Mouse (Mus musculus) lung, postnatal 0 days (tissue): ENCODE data around the gene Ap1g2. TPM values are rescaled to one million over a fixed set of nuclear protein-coding genes. Genes with fewer than 3 reads are reported as not detected.

ENCODE experiments used
- ATAC-seq: fragments of 200-750 bp; cut with Nextera tagmentation; 2 replicates; pipeline ENCODE4 v1.8.0; 2017; ENCODE audit warnings: moderate library complexity
- DNase-seq: peaks from one replicate; pipeline ENCODE4 v3.0.0-alpha.2; 2016; ENCODE audit warnings: low spot score
- H3K27ac ChIP-seq: fragments of 300-500 bp; sonication (generic); 2 replicates; pipeline ENCODE4 v1.5.1; 2014; ENCODE audit warnings: antibody characterized with exemption, mild to moderate bottlenecking, low read length, mixed read lengths
- H3K27me3 ChIP-seq: fragments of 300-500 bp; sonication (generic); replicated peaks from 2 replicates; pipeline ENCODE4 v1.6.1; 2014; ENCODE audit warnings: low read length, mixed read lengths; ENCODE audit not compliant: insufficient read depth
- H3K36me3 ChIP-seq: fragments of 300-500 bp; sonication (generic); 2 replicates; pipeline ENCODE4 v1.6.1; 2014; ENCODE audit warnings: low read length, mixed read lengths; ENCODE audit not compliant: insufficient read depth
- H3K4me1 ChIP-seq: fragments of 300-500 bp; sonication (generic); 2 replicates; pipeline ENCODE4 v1.6.1; 2014; ENCODE audit warnings: antibody characterized with exemption, low read depth, low read length, mixed read lengths; ENCODE audit not compliant: insufficient read depth
- H3K4me2 ChIP-seq: fragments of 300-500 bp; sonication (generic); replicated peaks from 2 replicates; pipeline ENCODE4 v1.6.1; 2014; ENCODE audit warnings: low read depth, mild to moderate bottlenecking, low read length, moderate library complexity, mixed read lengths
- H3K4me3 ChIP-seq: fragments of 300-500 bp; sonication (generic); 2 replicates; pipeline ENCODE4 v1.5.1; 2014; ENCODE audit warnings: low read depth, low read length
- H3K9ac ChIP-seq: fragments of 300-500 bp; sonication (generic); replicated peaks from 2 replicates; pipeline ENCODE4 v1.6.1; 2014; ENCODE audit warnings: low read depth, mild to moderate bottlenecking
- H3K9me3 ChIP-seq: fragments of 300-500 bp; sonication (generic); 2 replicates; pipeline ENCODE4 v1.6.1; 2016; ENCODE audit warnings: low read length, mixed read lengths
- CTCF ChIP-seq: IDR thresholded peaks from 2 replicates; pipeline ENCODE4 v1.5.1; 2016; ENCODE audit warnings: antibody characterized with exemption, mild to moderate bottlenecking
- EP300 ChIP-seq: IDR thresholded peaks from 2 replicates; pipeline ENCODE4 v1.6.1; 2016; ENCODE audit warnings: antibody characterized with exemption, mild to moderate bottlenecking, control low read depth
- WGBS: fragments of 180-500 bp; shearing (Covaris S2); extraction: QIAGEN DNeasy Blood & Tissue Kit; methylation state at CpG from one replicate; pipeline ENCODE4 v1.1.7; 2014; 5-methylcytosine and 5-hydroxymethylcytosine counted together
- polyA plus RNA-seq: library from polyadenylated mRNA; unstranded; fragments of >200 nt; fragmentation: Nextera tagmentation; extraction: Ambion mirVana; gene quantifications from 2 replicates; pipeline ENCODE4 v1.2.1, GENCODE M21; 2015

Ap1g2 gene
- 11.5 and 13.3 TPM in 2 replicates for polyA plus RNA-seq

DNA sequence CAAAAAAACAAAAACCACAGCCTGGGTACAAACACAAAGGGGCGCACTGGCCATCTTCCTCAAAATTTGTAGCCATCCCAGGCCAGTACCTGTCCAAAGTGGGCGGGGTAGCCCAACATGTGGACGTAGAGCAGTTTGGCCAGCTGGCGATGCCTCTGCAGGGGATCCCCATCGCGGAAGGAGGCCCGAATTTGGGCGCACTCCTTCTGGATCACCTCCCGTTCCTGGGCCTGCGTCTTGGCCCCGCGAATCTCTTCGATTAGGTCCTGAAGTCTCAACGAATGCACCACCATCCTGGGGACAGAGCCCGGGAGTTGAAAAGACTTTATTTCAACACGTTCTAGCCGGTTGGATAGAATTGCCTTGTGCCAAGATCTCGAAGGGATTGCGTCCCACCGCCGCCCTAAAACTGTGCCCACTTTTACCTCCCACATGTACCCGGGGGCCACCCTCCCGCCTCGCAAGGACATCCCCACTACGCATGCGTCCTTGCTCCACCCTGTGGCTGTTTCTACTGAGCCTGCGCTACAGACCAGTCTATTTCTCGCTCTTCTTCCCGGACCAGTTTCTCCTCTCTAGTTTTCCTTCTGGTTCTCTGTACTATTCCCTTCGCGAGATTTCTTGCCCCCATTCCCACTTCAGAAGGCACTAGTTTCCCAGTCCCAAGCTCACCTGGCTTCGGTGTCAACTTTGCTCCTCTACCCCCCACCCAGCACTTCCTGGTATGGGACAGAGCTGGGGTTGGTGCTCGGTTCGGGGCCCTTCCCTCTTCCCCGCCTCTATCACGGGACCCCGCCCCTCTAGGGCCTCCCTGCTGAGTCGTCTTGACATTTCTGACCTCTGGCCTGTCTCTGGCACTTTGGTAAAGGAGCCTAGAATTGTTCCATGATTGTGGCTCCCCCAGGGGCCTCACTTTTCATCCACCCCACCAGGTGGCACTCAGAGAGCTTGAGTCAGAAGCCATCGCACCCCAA lies at the start of gene Ap1g2:
Gene Ap1g2 (minus strand): TSS at position 758 of the 974 bp plus-strand sequence.
- Histone ChIP-seq H3K4me2 (peak within 1 kb of the TSS; percentile 94), H3K9ac (peak within 1 kb of the TSS; percentile 48), H3K4me3 (peak within 1 kb of the TSS; percentile 54), H3K27me3 (peaks cover 14% of the 10 kb centered on the region; the same call in 1 of the 2 replicates), H3K4me1 (0 out of 2 replicates have a peak, but pooled peaks cover 4% of the 10 kb centered on the region), H3K9me3 (no peaks in the 10 kb centered on the region), H3K27ac (peak within 1 kb of the TSS; percentile 32; the same call in 1 of the 2 replicates), H3K36me3 (0 out of 2 replicates have a peak, but pooled peaks cover 2% of the 10 kb centered on the region)
- DNase-seq (peak; percentile 89), ATAC-seq (peak; percentile 84)
- no peak for TF ChIP-seq EP300
- peak; percentile 49 for TF ChIP-seq CTCF
- 1% methylated on average over 39 of the region's 39 CpGs for WGBS

DNA sequence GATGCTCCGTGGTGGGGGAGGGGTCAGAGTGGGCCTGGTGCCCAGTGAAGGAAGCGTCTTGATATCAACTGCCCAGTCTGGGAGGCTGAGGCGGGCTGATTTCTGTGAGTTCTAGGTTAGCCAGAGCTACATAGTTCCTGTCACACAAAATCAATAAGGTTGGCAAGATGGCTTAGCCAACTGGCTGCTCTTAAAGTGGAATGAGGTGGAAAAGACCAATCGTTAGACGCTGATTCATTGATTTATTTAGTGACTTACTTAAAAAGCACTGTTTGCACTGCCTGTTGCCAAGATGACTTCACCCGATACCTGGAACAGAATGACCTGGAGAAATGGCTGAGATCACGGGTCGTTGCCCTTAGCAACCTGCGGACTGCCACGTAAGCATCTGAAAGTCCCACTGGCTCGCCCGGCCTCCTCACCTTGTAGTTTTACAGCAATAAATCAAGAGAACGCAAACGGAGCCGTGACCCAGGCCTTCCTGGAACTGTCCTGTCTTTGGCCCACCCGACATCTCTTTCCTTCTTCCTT lies 46.6 kb upstream of the Ap1g2 start:
- no peak overlapping the region for H3K9ac ChIP-seq
- no peak overlapping the region for H3K27ac ChIP-seq
- H3K4me2 ChIP-seq: no peak overlapping the region
- H3K4me3 ChIP-seq: no peak overlapping the region
- no peaks in the 10 kb centered on the region for H3K9me3 ChIP-seq
- no peaks in the 10 kb centered on the region for H3K4me1 ChIP-seq
- DNase-seq (no peak), ATAC-seq (no peak)
- H3K27me3 ChIP-seq: no peaks in the 10 kb centered on the region
- H3K36me3 ChIP-seq: no peaks in the 10 kb centered on the region
- TF ChIP-seq CTCF (no peak), EP300 (no peak)
- WGBS: 83% methylated on average over 16 of the region's 16 CpGs

DNA sequence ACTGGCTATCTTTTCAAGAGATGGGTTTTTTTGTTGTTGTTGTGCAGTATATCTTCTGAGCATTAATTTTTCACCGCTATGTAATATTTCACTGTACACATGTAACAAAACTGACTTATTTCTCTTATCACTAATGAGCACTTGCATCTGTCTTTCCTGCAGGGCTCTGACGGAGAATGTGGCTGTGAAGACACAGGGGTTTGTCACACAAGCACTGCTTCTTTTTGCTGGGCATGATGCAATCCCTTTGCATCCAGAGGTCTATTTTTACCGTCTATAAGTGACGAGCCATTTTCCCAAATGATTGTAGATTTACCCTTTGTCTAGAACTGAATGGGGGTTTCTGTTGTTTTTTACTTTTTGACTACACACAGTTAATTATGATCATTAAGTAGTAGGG lies 45.8 kb upstream of the Ap1g2 start:
- H3K27ac ChIP-seq: no peak overlapping the region
- ATAC-seq (no peak), DNase-seq (no peak)
- H3K9me3 ChIP-seq: no peaks in the 10 kb centered on the region
- no peaks in the 10 kb centered on the region for H3K4me1 ChIP-seq
- H3K36me3 ChIP-seq: no peaks in the 10 kb centered on the region
- H3K4me3 ChIP-seq: no peak overlapping the region
- no peak overlapping the region for H3K4me2 ChIP-seq
- H3K9ac ChIP-seq: no peak overlapping the region
- WGBS: 67% methylated on average over 4 of the region's 4 CpGs
- H3K27me3 ChIP-seq: no peaks in the 10 kb centered on the region
- TF ChIP-seq EP300: no peak
- no peak for TF ChIP-seq CTCF

DNA sequence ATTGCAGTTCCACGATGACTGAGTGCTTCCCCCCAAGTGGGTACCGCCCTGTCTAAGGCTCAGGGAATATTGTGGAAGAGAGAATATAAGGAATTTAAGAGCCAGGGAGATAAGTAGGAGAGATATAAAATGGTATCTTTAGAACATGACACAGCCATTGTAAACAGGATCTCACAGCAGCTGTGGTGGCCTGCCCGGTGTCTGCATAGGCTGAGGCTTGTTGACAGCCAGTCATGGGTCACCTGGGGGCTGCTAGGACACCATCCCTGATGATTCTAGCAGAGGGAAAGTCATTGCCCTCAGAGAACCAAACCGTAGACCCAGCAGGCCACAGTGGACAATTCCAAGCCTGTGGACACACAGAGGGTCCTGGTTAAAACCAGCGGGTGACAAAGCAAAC lies 44.6 kb upstream of the Ap1g2 start:
- H3K4me2 ChIP-seq: no peak overlapping the region
- H3K27me3 ChIP-seq: no peaks in the 10 kb centered on the region
- ATAC-seq: no peak
- TF ChIP-seq CTCF (no peak), EP300 (no peak)
- no peak overlapping the region for H3K4me3 ChIP-seq
- H3K9ac ChIP-seq: no peak overlapping the region
- no peaks in the 10 kb centered on the region for H3K9me3 ChIP-seq
- H3K36me3 ChIP-seq: no peaks in the 10 kb centered on the region
- WGBS: 59% methylated on average over 5 of the region's 5 CpGs
- H3K27ac ChIP-seq: no peak overlapping the region
- DNase-seq: no peak
- H3K4me1 ChIP-seq: no peaks in the 10 kb centered on the region

DNA sequence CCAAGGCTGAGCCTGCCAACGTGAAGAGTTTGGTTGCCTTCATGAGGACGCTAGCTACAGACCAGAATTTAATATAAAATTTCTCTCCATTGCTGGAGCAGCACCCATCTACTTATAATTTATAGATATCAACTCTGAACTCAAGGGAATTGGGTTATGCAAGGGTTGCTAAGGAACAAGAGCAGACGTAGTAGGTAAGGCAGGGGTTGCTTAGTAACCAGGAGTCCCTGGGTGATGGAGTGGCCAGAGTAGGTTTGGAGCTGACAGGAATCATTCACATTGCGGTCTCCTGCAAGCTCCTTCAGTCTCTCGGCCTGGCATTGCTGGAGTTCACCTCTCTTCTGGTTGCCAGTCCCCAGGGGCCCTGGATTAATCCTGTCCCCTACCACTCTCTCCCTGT lies 42.6 kb upstream of the Ap1g2 start:
- ATAC-seq (no peak), DNase-seq (no peak)
- Histone ChIP-seq H3K4me3 (no peak overlapping the region), H3K9ac (no peak overlapping the region), H3K9me3 (no peaks in the 10 kb centered on the region), H3K4me1 (no peaks in the 10 kb centered on the region), H3K4me2 (no peak overlapping the region), H3K27me3 (no peaks in the 10 kb centered on the region), H3K36me3 (no peaks in the 10 kb centered on the region), H3K27ac (no peak overlapping the region)
- 62% methylated on average over 5 of the region's 5 CpGs for WGBS
- TF ChIP-seq CTCF (no peak), EP300 (no peak)

DNA sequence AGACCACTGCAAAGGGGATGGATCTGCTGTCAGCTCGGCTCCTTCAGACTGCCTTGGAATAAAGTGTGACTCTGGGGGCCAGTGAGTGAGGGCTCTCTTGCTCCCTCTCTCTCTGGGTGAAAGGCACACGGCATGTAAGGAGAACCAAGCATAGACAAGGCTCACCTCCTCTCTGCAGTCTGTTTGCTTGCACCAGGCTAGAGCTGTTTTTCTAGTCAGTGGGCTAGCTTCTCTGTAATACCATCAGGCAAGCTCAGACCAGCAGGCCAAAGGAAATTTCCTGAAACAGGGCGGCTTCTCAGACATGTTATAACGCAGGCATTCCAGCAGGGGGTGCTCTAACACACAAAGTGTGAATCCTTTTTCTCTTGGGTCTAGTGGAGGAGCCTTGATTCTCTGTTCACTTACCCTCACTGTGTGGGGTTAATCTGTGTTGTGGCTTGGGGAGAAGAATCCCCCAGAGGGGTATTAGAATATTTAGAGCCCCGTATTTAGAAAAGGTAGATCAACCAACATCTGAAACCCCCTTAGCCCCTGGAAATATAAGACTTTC lies 42.0 kb upstream of the Ap1g2 start:
- H3K27ac ChIP-seq: no peak overlapping the region

More for the DNA sequence above, 42.0 kb upstream of the Ap1g2 start:
- TF ChIP-seq EP300 (no peak), CTCF (peak; percentile 84)
- H3K9me3 ChIP-seq: no peaks in the 10 kb centered on the region
- no peaks in the 10 kb centered on the region for H3K27me3 ChIP-seq
- no peak overlapping the region for H3K9ac ChIP-seq
- peak; percentile 63 for DNase-seq
- no peak for ATAC-seq
- WGBS: 28% methylated on average over 5 of the region's 5 CpGs
- no peak overlapping the region for H3K4me3 ChIP-seq
- H3K4me1 ChIP-seq: no peaks in the 10 kb centered on the region
- H3K36me3 ChIP-seq: no peaks in the 10 kb centered on the region
- no peak overlapping the region for H3K4me2 ChIP-seq
